Mouse (Mus musculus): ENCODE data around the gene Pde11a.

- TF ChIP-seq CTCF (conservative IDR thresholded peaks at IDR 0.05; ENCODE audit: insufficient read depth, insufficient read length, low read depth, low read length) (no peak), POLR2A (IDR thresholded peaks at IDR 0.05; ENCODE audit: low read depth, low read length) (no peak)
Observed at GRCm38 (mm10) chr2:76053748-76054331, 284.7 kb downstream of the Pde11a start.
